Mouse (Mus musculus) forebrain, embryonic 11.5 days (tissue): Measurements from ENCODE around the gene Rnf168. TPM values are rescaled to one million over a fixed set of nuclear protein-coding genes. Genes with fewer than 3 reads are reported as not detected.
"Not testable (repeated sequence)": the region's sequence is repeated elsewhere in the genome, so short reads cannot be mapped to it uniquely, and the experiment has no call there.

Source experiments
- ATAC-seq: fragments of 200-750 bp; cut with Nextera tagmentation; replicated peaks from 2 replicates; pipeline ENCODE4 v1.8.0; 2017; ENCODE audit warnings: moderate TSS enrichment; ENCODE audit not compliant: low FRiP score
- DNase-seq: peaks from one replicate; pipeline ENCODE4 v3.0.0-alpha.2; 2017; ENCODE audit warnings: low spot score
- H3K27ac ChIP-seq: fragments of 300-500 bp; sonication (generic); 2 replicates; pipeline ENCODE4 v1.5.1; 2014; ENCODE audit warnings: low read depth, low read length
- H3K27me3 ChIP-seq: fragments of 300-500 bp; sonication (generic); 2 replicates; pipeline ENCODE4 v1.6.1; 2014; ENCODE audit warnings: mild to moderate bottlenecking, low read length, mixed read lengths; ENCODE audit not compliant: control insufficient read depth, insufficient read depth
- H3K36me3 ChIP-seq: fragments of 300-500 bp; sonication (generic); 2 replicates; pipeline ENCODE4 v1.6.1; 2014; ENCODE audit warnings: mild to moderate bottlenecking, low read length, moderate library complexity, mixed read lengths; ENCODE audit not compliant: control insufficient read depth, insufficient read depth
- H3K4me1 ChIP-seq: fragments of 300-500 bp; sonication (generic); replicated peaks from 2 replicates; pipeline ENCODE4 v1.6.1; 2014; ENCODE audit warnings: low read length, mixed read lengths; ENCODE audit not compliant: control insufficient read depth, insufficient read depth
- H3K4me2 ChIP-seq: fragments of 300-500 bp; sonication (generic); 2 replicates; pipeline ENCODE4 v1.6.1; 2014; ENCODE audit warnings: low read depth, mild to moderate bottlenecking, low read length, moderate library complexity, mixed read lengths; ENCODE audit not compliant: severe bottlenecking
- H3K4me3 ChIP-seq: fragments of 300-500 bp; sonication (generic); 2 replicates; pipeline ENCODE4 v1.5.1; 2014; ENCODE audit warnings: low read depth, low read length
- H3K9ac ChIP-seq: fragments of 300-500 bp; sonication (generic); 2 replicates; pipeline ENCODE4 v1.6.1; 2014; ENCODE audit warnings: low read length
- H3K9me3 ChIP-seq: fragments of 300-500 bp; sonication (generic); 2 replicates; pipeline ENCODE4 v1.6.1; 2016; ENCODE audit warnings: low read length, mixed read lengths; ENCODE audit not compliant: control insufficient read depth
- WGBS: fragments of 180-500 bp; shearing (Covaris S2); extraction: QIAGEN DNeasy Blood & Tissue Kit; methylation state at CpG from one replicate; pipeline ENCODE4 v1.1.7; 2014; 5-methylcytosine and 5-hydroxymethylcytosine counted together
- polyA plus RNA-seq: library from polyadenylated mRNA; unstranded; fragments of >200 nt; fragmentation: Nextera tagmentation; extraction: Ambion mirVana; gene quantifications from 2 replicates; pipeline ENCODE4 v1.2.1, GENCODE M21; 2014

The Rnf168 gene
- 36.6 and 40.9 TPM in 2 replicates for polyA plus RNA-seq

DNA sequence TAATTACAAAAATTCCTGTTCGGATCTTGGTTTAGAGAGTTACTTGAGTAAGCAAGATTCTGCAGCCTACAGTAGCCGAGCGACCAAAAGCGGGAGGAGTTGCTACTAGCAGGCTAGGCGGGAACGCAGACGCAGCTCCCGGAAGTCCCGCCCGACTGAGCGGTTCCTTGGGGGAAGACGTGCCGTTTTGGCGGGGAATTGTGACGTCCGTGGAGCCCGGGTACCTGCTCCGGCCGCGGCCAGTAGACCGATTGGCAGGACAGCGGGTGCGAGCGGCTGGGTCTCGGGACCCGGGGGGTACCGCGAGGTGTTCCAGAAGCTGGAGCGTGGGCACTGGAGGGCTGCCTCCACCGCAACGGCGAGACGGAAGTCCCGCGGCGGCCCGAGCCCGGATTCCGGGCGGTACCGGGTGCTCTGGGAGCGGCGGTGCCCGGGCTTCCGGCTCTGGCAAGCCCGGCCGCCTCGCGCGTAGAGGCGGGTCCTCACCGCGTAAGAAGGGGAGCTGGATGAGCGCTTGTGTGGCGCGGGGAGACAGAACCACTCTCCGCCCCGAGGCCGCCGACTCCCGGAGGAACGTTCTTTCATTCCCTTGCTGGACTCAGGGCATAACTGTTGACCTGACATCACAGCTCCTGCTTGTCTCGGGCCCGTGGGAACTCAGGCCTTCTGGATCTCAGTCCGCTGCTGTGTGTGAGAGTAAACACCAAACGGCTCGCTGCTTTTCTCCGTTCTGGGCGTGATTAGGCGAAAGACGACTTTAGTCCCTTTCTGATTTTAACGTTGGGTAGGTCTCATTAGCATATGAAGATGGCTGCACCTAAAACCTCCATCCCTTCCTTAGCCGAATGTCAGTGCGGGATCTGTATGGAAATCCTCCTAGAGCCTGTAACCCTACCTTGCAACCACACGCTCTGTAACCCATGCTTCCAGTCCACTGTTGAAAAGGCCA lies at the start of gene Rnf168:
TSS of gene Rnf168 (plus strand) at position 152 of the 949 bp plus-strand sequence.
- H3K4me1 ChIP-seq: peaks cover 2% of the 10 kb centered on the region; the same call in 1 of the 2 replicates
- under 1% methylated on average over 74 of the region's 75 CpGs for WGBS
- H3K4me3 ChIP-seq: peak within 1 kb of the TSS; percentile 83
- peak within 1 kb of the TSS; percentile 88 for H3K4me2 ChIP-seq
- DNase-seq (peak; percentile 95), ATAC-seq (peak; percentile 93)
- H3K36me3 ChIP-seq: peaks cover 4% of the 10 kb centered on the region; the same call in 1 of the 2 replicates
- H3K27me3 ChIP-seq: no peaks in the 10 kb centered on the region
- H3K27ac ChIP-seq: peak within 1 kb of the TSS; percentile 94
- H3K9me3 ChIP-seq: peaks cover 2% of the 10 kb centered on the region; the same call in 1 of the 2 replicates
- H3K9ac ChIP-seq: peak within 1 kb of the TSS; percentile 94

DNA sequence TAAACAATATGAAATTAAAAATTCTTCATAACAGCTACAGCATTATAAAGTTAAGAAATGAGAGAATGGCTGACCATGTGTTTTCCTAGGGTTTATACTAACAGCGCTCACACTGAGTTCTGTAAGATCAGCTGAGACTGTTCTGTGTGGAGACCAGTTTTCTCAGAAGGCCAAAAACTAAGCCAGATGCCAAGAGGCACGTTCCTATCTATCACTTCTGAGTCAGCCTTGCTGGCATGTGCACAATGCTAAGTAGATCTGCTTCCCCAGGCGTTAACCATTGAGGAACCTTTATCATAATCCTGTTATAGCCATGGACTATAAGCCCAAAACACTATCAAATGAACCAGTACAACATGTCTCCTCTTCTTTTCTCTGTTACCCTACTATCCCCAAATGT lies 45.2 kb upstream of the Rnf168 start:
- DNase-seq, H3K9ac ChIP-seq, H3K4me1 ChIP-seq, H3K4me2 ChIP-seq, H3K27me3 ChIP-seq, H3K27ac ChIP-seq, H3K4me3 ChIP-seq, ATAC-seq, H3K36me3 ChIP-seq, H3K9me3 ChIP-seq: not testable (repeated sequence)
- WGBS: 86% methylated on average over 3 of the region's 3 CpGs

DNA sequence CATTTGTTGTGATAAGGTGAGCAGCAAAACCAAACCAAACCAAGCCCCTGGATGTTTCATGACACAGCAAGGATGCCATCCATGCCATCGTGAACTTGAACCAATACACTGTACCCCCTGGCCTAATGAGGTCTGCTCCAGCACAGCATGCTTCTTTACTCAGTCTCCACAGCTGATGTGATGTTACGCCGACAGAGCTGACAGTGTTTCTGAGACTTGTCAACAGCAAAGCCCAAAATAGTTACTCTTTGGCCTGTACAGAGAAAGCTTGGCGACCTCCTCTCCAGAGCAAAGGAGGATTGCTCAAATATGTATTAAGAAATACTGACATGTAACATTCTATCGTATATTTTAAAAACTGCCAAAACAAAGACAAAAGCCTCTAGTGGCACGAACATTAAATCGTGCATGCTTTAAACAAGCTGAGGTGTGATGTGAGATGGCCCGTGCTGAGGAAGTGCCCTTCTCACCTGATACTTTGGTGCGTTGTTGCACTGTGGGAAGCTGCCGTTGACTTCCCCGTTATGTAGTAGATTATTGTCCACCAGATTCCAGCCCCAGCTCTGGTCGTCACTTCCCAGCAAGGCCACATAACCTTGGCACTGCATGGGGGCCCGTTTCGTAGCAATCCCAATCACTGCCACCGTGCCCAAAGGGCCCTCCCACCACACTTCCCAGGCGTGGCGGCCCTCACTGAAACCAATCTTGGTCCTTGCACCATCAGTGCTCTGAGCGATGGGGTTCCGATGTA lies 39.2 kb upstream of the Rnf168 start:
- no peak for ATAC-seq
- no peak for DNase-seq
- Histone ChIP-seq H3K36me3 (peaks cover 8% of the 10 kb centered on the region; the same call in 1 of the 2 replicates), H3K9me3 (no peaks in the 10 kb centered on the region), H3K27ac (no peak overlapping the region), H3K27me3 (no peaks in the 10 kb centered on the region), H3K9ac (no peak overlapping the region), H3K4me1 (no peaks in the 10 kb centered on the region), H3K4me3 (no peak overlapping the region), H3K4me2 (no peak overlapping the region)
- WGBS: 94% methylated on average over 19 of the region's 19 CpGs

DNA sequence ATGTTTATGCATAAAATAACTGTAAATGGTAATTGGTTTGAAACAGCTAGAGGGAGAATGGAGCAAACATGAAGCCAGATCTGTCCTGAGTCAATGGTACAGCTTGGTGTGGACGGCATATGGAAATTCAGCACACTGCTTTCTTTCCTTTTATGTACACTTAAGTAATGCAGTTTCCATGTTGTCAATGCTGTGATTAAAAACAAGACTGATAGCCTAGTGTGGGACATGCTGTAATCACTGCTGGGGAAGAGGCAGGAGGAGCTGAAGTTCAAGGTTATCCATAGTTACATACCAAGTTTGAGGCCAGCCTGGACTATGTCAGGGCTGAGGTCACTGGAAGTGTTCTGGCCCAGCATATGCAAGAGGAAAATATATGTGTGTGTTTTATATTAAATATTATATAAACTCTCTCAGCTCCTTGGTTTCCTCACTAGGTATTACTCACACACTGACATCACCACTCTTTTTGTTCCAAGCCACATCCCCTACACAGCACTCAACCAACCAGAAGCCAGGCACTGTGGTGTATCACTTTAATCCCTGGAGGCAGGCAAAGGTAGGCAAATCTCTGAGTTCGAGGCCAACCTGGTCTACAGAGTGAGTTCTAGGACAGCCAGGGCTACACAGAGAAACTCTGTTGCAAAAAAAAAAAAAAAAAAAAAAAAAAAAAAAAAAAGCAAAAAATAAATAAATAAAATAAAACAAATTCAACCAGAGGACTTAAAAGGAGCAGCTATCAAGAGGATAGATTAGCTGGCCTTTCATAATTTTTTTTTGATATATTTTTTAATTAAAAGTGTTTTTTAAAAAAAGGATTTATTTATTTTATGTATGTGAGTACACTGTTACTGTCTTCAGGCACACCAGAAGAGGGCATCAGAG lies 37.6 kb upstream of the Rnf168 start:
- Histone ChIP-seq H3K27me3 (no peaks in the 10 kb centered on the region), H3K36me3 (peaks cover 8% of the 10 kb centered on the region; the same call in 1 of the 2 replicates), H3K4me1 (no peaks in the 10 kb centered on the region), H3K9ac (no peak overlapping the region), H3K27ac (no peak overlapping the region), H3K9me3 (no peaks in the 10 kb centered on the region), H3K4me2 (no peak overlapping the region), H3K4me3 (no peak overlapping the region)
- ATAC-seq: no peak
- 90% methylated on average over 2 of the region's 2 CpGs for WGBS
- no peak for DNase-seq

DNA sequence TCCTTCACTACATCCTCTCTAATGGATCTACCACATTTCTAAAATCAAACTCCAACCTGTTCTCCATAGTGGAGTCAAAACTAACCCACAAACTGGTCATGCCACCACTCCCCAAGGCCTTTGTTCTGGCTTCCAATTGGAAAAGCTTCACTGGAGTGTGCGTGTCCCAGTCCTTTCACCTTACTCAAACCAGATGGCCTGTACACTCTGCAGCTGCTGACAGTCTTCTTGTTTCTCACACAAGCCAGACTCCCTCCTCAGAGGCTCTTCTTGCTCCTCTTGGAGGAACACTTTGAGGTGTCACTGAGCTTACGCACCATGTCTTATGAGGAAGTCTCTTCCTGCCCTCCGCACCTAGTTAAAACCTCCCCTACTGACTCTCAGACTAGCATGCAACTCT lies 33.4 kb upstream of the Rnf168 start:
- ATAC-seq (no peak), DNase-seq (no peak)
- Histone ChIP-seq H3K36me3 (no peaks in the 10 kb centered on the region), H3K27ac (no peak overlapping the region), H3K9me3 (no peaks in the 10 kb centered on the region), H3K4me2 (no peak overlapping the region), H3K9ac (no peak overlapping the region), H3K27me3 (no peaks in the 10 kb centered on the region), H3K4me3 (no peak overlapping the region), H3K4me1 (peaks cover 2% of the 10 kb centered on the region; the same call in 1 of the 2 replicates)
- 91% methylated on average over 3 of the region's 3 CpGs for WGBS

DNA sequence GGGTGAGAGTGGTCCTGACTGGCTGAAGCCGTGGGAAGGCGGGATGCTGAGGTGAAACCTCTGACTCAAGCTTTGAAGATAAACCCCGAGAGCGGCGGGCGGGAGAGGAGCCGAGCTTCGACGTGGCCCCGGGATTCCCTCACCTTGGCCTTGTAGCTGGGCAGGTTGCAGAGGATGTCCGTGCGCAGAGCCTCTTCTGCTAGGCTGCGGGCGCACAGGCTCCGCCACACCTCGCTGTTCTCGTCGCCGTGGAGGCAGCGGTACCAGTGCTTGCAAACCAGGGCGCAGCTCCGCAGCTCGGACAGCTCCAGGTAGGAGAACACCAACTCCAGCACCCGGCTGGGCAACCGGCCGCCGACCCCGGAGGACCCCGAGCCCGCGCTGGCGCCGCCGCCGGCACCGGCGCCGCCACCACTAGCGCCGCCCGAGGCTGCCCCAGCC lies 30.9 kb upstream of the Rnf168 start:
- Histone ChIP-seq H3K27me3 (no peaks in the 10 kb centered on the region), H3K9me3 (no peaks in the 10 kb centered on the region), H3K4me3 (peak overlapping the region; percentile 93), H3K4me2 (peak overlapping the region; percentile 54), H3K27ac (peak overlapping the region; percentile 91), H3K4me1 (peaks cover 2% of the 10 kb centered on the region; the same call in 1 of the 2 replicates), H3K9ac (peak overlapping the region; percentile 89), H3K36me3 (no peaks in the 10 kb centered on the region)
- no peak; the same call in 1 of the 2 replicates for ATAC-seq
- DNase-seq: peak; percentile 77
- 0% methylated on average over 38 of the region's 41 CpGs for WGBS

DNA sequence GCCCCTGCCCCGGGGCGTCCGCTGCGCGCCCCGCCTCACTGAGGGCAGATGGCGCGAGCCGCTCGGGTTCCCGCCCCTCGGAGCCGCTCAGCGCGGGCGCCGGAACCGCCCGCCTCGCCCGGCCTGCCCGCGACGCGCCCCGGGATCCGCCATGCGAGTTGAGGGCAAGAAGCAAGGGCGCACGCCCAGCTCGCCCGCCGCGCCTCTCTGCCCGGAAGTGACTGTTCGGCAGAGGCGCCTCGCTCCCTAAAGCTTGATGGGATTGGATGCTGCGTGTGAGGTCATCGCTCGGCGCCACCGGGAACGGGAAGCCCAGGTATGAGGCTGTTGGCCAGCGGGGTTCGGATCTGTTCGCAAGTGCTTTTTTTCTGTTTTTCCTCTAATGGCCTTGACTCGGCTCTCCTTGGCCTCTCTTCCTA lies 30.3 kb upstream of the Rnf168 start, which contains the start of the genes Fbxo45 and Wdr53:
TSS of gene Fbxo45 (minus strand) at position 207 of the 419 bp plus-strand sequence.
TSS of gene Wdr53 (plus strand) at position 276 of the 419 bp plus-strand sequence.
- peak within 1 kb of the TSS; percentile 54 for H3K4me2 ChIP-seq
- H3K4me1 ChIP-seq: peaks cover 2% of the 10 kb centered on the region; the same call in 1 of the 2 replicates
- H3K9ac ChIP-seq: peak within 1 kb of the TSS; percentile 89
- no peaks in the 10 kb centered on the region for H3K27me3 ChIP-seq
- no peaks in the 10 kb centered on the region for H3K36me3 ChIP-seq
- peak within 1 kb of the TSS; percentile 93 for H3K4me3 ChIP-seq
- peak within 1 kb of the TSS; percentile 91 for H3K27ac ChIP-seq
- DNase-seq (peak; percentile 98), ATAC-seq (peak; percentile 97)
- WGBS: under 1% methylated on average over 42 of the region's 48 CpGs
- H3K9me3 ChIP-seq: no peaks in the 10 kb centered on the region
